Mouse (Mus musculus) MEL (cell line): Measurements from ENCODE around the gene B230217C12Rik. TPM values are rescaled to one million over a fixed set of nuclear protein-coding genes. Genes with fewer than 3 reads are reported as not detected.
A peak's percentile ranks its signal among the peaks of the same experiment; 100 is the strongest.

ENCODE experiments used
- DNase-seq: peaks from one replicate; pipeline ENCODE4 v3.0.0; 2011; ENCODE audit warnings: low read depth, low spot score
- H3K27ac ChIP-seq: 2 replicates; pipeline ENCODE4 v1.5.1; 2012; ENCODE audit warnings: low read depth, mild to moderate bottlenecking, control low read depth, low read length, moderate library complexity; ENCODE audit not compliant: control insufficient read depth
- H3K27me3 ChIP-seq, 2 experiments: fragments of 150-350 bp in 1 of 2; sonication (generic) in 1 of 2; 2 replicates each; pipeline ENCODE4 v1.6.1; 2012; ENCODE audit warnings: low read length in 2 of 2, mild to moderate bottlenecking in 2 of 2, improper control_type of control experiment in 1 of 2, moderate library complexity in 1 of 2; ENCODE audit not compliant: insufficient read depth in 2 of 2, control insufficient read depth in 1 of 2
- H3K36me3 ChIP-seq, 2 experiments: 2 replicates each; pipeline ENCODE4 v1.6.1; 2012 to 2014; ENCODE audit warnings: low read length in 2 of 2, improper control_type of control experiment in 1 of 2, inconsistent platforms in 1 of 2, mild to moderate bottlenecking in 1 of 2; ENCODE audit not compliant: insufficient read depth in 2 of 2, control insufficient read depth in 1 of 2
- H3K4me1 ChIP-seq, 2 experiments: fragments of 150-350 bp in 1 of 2; sonication (generic) in 1 of 2; 2 replicates each; pipeline ENCODE4 v1.6.1; 2012; ENCODE audit warnings: low read length in 2 of 2, improper control_type of control experiment in 1 of 2, mild to moderate bottlenecking in 1 of 2; ENCODE audit not compliant: insufficient read depth in 2 of 2, control insufficient read depth in 1 of 2
- H3K4me3 ChIP-seq, 2 experiments: fragments of 150-350 bp in 1 of 2; sonication (generic) in 1 of 2; 2 replicates each; pipeline ENCODE4 v1.5.1; 2012; ENCODE audit warnings: low read depth in 2 of 2, low read length in 2 of 2, mild to moderate bottlenecking in 2 of 2, moderate library complexity in 2 of 2, control low read depth in 1 of 2, improper control_type of control experiment in 1 of 2; ENCODE audit not compliant: control insufficient read depth in 1 of 2, insufficient read depth in 1 of 2
- H3K79me2 ChIP-seq: 2 replicates; pipeline ENCODE4 v1.6.1; 2012; ENCODE audit warnings: mild to moderate bottlenecking, low read length, moderate library complexity; ENCODE audit not compliant: control insufficient read depth, poor library complexity, insufficient read depth
- H3K9ac ChIP-seq: 2 replicates; pipeline ENCODE4 v1.6.1; 2012; ENCODE audit warnings: low read depth, mild to moderate bottlenecking, control low read depth, low read length, moderate library complexity; ENCODE audit not compliant: control insufficient read depth, poor library complexity, severe bottlenecking
- H3K9me3 ChIP-seq: fragments of 150-350 bp; sonication (generic); replicated peaks from 2 replicates; pipeline ENCODE4 v1.6.1; 2012; ENCODE audit warnings: mild to moderate bottlenecking, low read length, improper control_type of control experiment, moderate library complexity; ENCODE audit not compliant: insufficient read depth
- BHLHE40 ChIP-seq: IDR thresholded peaks from 2 replicates; pipeline ENCODE4 v1.6.1; 2012; ENCODE audit warnings: low read depth, mild to moderate bottlenecking, inconsistent platforms, low read length, improper control_type of control experiment, borderline replicate concordance
- CTCF ChIP-seq, 3 experiments: IDR thresholded peaks in 2 of 3; conservative IDR thresholded peaks in 1 of 3; 2 replicates each; pipeline ENCODE4 v1.5.1; 2011 to 2012; ENCODE audit warnings: low read length in 3 of 3, low read depth in 2 of 3, mild to moderate bottlenecking in 2 of 3, improper control_type of control experiment in 1 of 3, inconsistent platforms in 1 of 3, mixed read lengths in 1 of 3, moderate library complexity in 1 of 3; ENCODE audit not compliant: control insufficient read depth in 1 of 3, insufficient read depth in 1 of 3, poor library complexity in 1 of 3, severe bottlenecking in 1 of 3
- E2F4 ChIP-seq: IDR thresholded peaks from 2 replicates; pipeline ENCODE4 v1.6.1; 2011; ENCODE audit warnings: low read depth, low read length, improper control_type of control experiment, borderline replicate concordance
- EP300 ChIP-seq, 2 experiments: IDR thresholded peaks; 2 replicates each; pipeline ENCODE4 v1.6.1; 2011; ENCODE audit warnings: improper control_type of control experiment in 2 of 2, low read length in 2 of 2, low read depth in 1 of 2, mild to moderate bottlenecking in 1 of 2
- GATA1 ChIP-seq: IDR thresholded peaks from 2 replicates; pipeline ENCODE4 v1.6.1; 2011; ENCODE audit warnings: low read depth, low read length, improper control_type of control experiment
- HCFC1 ChIP-seq: IDR thresholded peaks from 2 replicates; pipeline ENCODE4 v1.6.1; 2012; ENCODE audit warnings: low read depth, mild to moderate bottlenecking, inconsistent platforms, low read length, improper control_type of control experiment, moderate library complexity
- JUND ChIP-seq: IDR thresholded peaks from 2 replicates; pipeline ENCODE4 v1.6.1; 2011; ENCODE audit warnings: low read depth, mild to moderate bottlenecking, improper control_type of control experiment, low read length
- KAT2A ChIP-seq: conservative IDR thresholded peaks from 2 replicates; pipeline ENCODE4 v1.6.1; 2012; ENCODE audit warnings: low read depth, low read length, improper control_type of control experiment, inconsistent platforms
- MAFK ChIP-seq: IDR thresholded peaks from 2 replicates; pipeline ENCODE4 v1.6.1; 2011; ENCODE audit warnings: low read depth, mild to moderate bottlenecking, low read length, improper control_type of control experiment, borderline replicate concordance
- MAX ChIP-seq: IDR thresholded peaks from 2 replicates; pipeline ENCODE4 v1.6.1; 2011; ENCODE audit warnings: low read length, improper control_type of control experiment
- MAZ ChIP-seq: IDR thresholded peaks from 2 replicates; pipeline ENCODE4 v1.6.1; 2012; ENCODE audit warnings: low read depth, mild to moderate bottlenecking, inconsistent platforms, low read length, improper control_type of control experiment
- MXI1 ChIP-seq: IDR thresholded peaks from 2 replicates; pipeline ENCODE4 v1.6.1; 2011; ENCODE audit warnings: mild to moderate bottlenecking, low read depth, low read length, improper control_type of control experiment
- MYB ChIP-seq: IDR thresholded peaks from 2 replicates; pipeline ENCODE4 v1.6.1; 2011; ENCODE audit warnings: mild to moderate bottlenecking, low read depth, low read length, improper control_type of control experiment
- MYC ChIP-seq: IDR thresholded peaks from 2 replicates; pipeline ENCODE4 v1.6.1; 2011; ENCODE audit warnings: low read depth, mild to moderate bottlenecking, low read length, improper control_type of control experiment, moderate library complexity
- NELFE ChIP-seq: IDR thresholded peaks from 2 replicates; pipeline ENCODE4 v1.6.1; 2011; ENCODE audit warnings: low read depth, low read length, improper control_type of control experiment
- RAD21 ChIP-seq: IDR thresholded peaks from 2 replicates; pipeline ENCODE4 v1.6.1; 2011; ENCODE audit warnings: mild to moderate bottlenecking, low read depth, low read length, improper control_type of control experiment
- RCOR1 ChIP-seq: IDR thresholded peaks from 2 replicates; pipeline ENCODE4 v1.6.1; 2012; ENCODE audit warnings: low read depth, mild to moderate bottlenecking, inconsistent platforms, low read length, improper control_type of control experiment
- SIN3A ChIP-seq: IDR thresholded peaks from 2 replicates; pipeline ENCODE4 v1.6.1; 2012; ENCODE audit warnings: low read length, improper control_type of control experiment, inconsistent platforms
- SMC3 ChIP-seq: IDR thresholded peaks from 2 replicates; pipeline ENCODE4 v1.6.1; 2011; ENCODE audit warnings: low read depth, low read length, improper control_type of control experiment
- TBP ChIP-seq: IDR thresholded peaks from 2 replicates; pipeline ENCODE4 v1.8.0; 2011; ENCODE audit warnings: low read depth, low read length, improper control_type of control experiment
- USF1 ChIP-seq: IDR thresholded peaks from 2 replicates; pipeline ENCODE4 v1.6.1; 2014; ENCODE audit warnings: low read depth, mild to moderate bottlenecking, inconsistent platforms, low read length, improper control_type of control experiment, moderate library complexity
- ZC3H11A ChIP-seq: IDR thresholded peaks from 2 replicates; pipeline ENCODE4 v1.6.1; 2012; ENCODE audit warnings: low read depth, mild to moderate bottlenecking, inconsistent platforms, low read length, improper control_type of control experiment
- ZKSCAN1 ChIP-seq: IDR thresholded peaks from 2 replicates; pipeline ENCODE4 v1.6.1; 2012; ENCODE audit warnings: low read depth, mild to moderate bottlenecking, inconsistent platforms, low read length, improper control_type of control experiment, moderate library complexity
- ZMIZ1 ChIP-seq: IDR thresholded peaks from 2 replicates; pipeline ENCODE4 v1.6.1; 2012; ENCODE audit warnings: low read depth, mild to moderate bottlenecking, inconsistent platforms, low read length, improper control_type of control experiment, moderate library complexity
- ZNF384 ChIP-seq: IDR thresholded peaks from 2 replicates; pipeline ENCODE4 v1.6.1; 2012; ENCODE audit warnings: low read depth, mild to moderate bottlenecking, inconsistent platforms, low read length, improper control_type of control experiment
- polyA plus RNA-seq, 2 experiments: library from polyadenylated mRNA; stranded (reverse) in 1 of 2; unstranded in 1 of 2; fragments of >175 nt in 1 of 2; fragments of >200 nt in 1 of 2; gene quantifications; 2 replicates each; pipeline versions ENCODE4 v1.2.1 to v1.2.4; 2012; ENCODE audit warnings: low replicate concordance in 2 of 2, low read depth in 1 of 2; ENCODE audit not compliant: insufficient read length in 2 of 2, insufficient read depth in 1 of 2, missing spikeins in 1 of 2
- total RNA-seq: library from RNA; depleted of rRNA; stranded (reverse); fragments of 300-350 nt; gene quantifications from 2 replicates; pipeline ENCODE4 v1.2.3, GENCODE M21; 2012; rRNA removed

The B230217C12Rik gene
- total RNA-seq (0.29 TPM in 1 of 2 replicates, not detected in the other), polyA plus RNA-seq (under 1 TPM in 1 of 2 experiments, not detected in 1; 0.81 TPM)

DNA sequence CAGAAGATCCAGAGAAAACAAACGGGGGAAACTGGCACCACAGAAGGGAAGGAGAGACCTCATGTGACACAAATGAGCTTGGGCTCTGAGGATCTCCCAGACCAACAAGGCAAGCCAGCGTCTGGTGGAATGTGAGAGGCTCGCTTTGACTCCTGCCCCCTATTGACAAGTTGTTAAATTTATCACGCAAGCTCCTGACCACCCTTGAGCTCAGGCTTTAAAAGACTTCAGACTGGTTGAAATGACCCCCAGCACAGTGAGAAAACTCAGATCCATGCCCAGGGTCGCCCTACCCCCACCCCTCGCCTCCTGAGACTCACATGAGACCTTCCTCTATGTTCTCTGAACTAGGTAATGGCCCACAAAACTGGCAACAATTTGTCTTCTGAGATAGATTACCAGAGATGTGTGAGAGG is at the start of gene B230217C12Rik:
TSS of gene B230217C12Rik (plus strand) at position 242 of the 416 bp plus-strand sequence.
- Histone ChIP-seq H3K36me3 (peaks cover 0 to 9% of the 10 kb centered on the region in 2 experiments; a peak in 2 of 4 replicates), H3K27me3 (no peaks in the 10 kb centered on the region), H3K9ac (peak within 1 kb of the TSS; percentile 49), H3K79me2 (no peaks in the 10 kb centered on the region), H3K4me1 (peaks cover 0 to 17% of the 10 kb centered on the region in 2 experiments; a peak in 3 of 4 replicates), H3K9me3 (no peaks in the 10 kb centered on the region), H3K4me3 (peak within 1 kb of the TSS; percentile 53 to 54), H3K27ac (peak within 1 kb of the TSS; percentile 23)
- peak; percentile 76 for DNase-seq
- TF ChIP-seq ZKSCAN1: 0 out of 2 replicates have a peak, but pooled peaks have one; percentile 15
- TF ChIP-seq CTCF (IDR thresholded peaks at IDR 0.05 in 2 of 3, conservative IDR thresholded peaks at IDR 0.05 in 1 of 3; ENCODE audit: control insufficient read depth in 1 of 3, insufficient read depth in 1 of 3, low read depth in 2 of 3, low read length in 3 of 3, poor library complexity in 1 of 3, severe bottlenecking in 1 of 3): peak; percentile 41 to 52 (median 48)
- TF ChIP-seq MXI1: 0 out of 2 replicates have a peak, but pooled peaks have one; percentile 53
- peak; percentile 12 for TF ChIP-seq RAD21
- no peak for TF ChIP-seq HCFC1
- peak; percentile 59 for TF ChIP-seq USF1
- TF ChIP-seq MYB: no peak
- TF ChIP-seq TBP: 0 out of 2 replicates have a peak, but pooled peaks have one; percentile 31

DNA sequence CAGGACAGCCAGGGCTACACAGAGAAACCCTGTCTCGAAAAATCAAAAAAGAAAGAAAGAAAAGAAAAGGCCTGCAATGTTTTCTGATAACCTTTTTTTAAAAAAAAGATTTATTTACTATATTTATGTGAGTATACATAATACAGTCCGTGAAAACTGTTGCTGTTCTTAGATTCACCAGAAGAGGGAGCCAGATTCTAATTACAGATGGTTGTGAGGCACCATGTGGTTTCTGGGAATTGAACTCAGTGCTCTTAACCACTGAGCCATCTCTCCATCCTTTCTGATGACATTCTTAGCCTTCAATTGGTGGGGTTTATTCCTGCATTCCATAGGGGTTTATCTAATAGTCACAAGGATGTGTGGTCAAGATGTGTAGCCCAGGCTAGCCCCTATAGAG is 47.4 kb upstream of the B230217C12Rik start:
- 0 out of 2 replicates have a peak, but pooled peaks have one; percentile 15 for TF ChIP-seq NELFE
- TF ChIP-seq SMC3: peak; percentile 92
- TF ChIP-seq RCOR1: peak; percentile 59
- TF ChIP-seq SIN3A: peak; percentile 88
- TF ChIP-seq MYC: peak; percentile 99
- peak; percentile 91 for TF ChIP-seq MAX
- TF ChIP-seq HCFC1: peak; percentile 55; the same call in 1 of the 2 replicates
- TF ChIP-seq KAT2A: no peak
- TF ChIP-seq USF1: peak; percentile 70
- TF ChIP-seq MXI1: peak; percentile 85
- TF ChIP-seq E2F4: no peak
- peak; percentile 48 for TF ChIP-seq BHLHE40
- peak; percentile 92 for TF ChIP-seq RAD21
- TF ChIP-seq ZC3H11A: peak; percentile 93
- no peak for TF ChIP-seq ZMIZ1
- 0 out of 2 replicates have a peak, but pooled peaks have one; percentile 42 for TF ChIP-seq MAZ
- TF ChIP-seq MAFK: 0 out of 2 replicates have a peak, but pooled peaks have one; percentile 19
- TF ChIP-seq ZNF384: peak; percentile 79
- TF ChIP-seq TBP: peak; percentile 42
- peak; percentile 35; the same call in 1 of the 2 replicates for TF ChIP-seq JUND
- no peak for TF ChIP-seq GATA1
- TF ChIP-seq CTCF (IDR thresholded peaks at IDR 0.05 in 2 of 3, conservative IDR thresholded peaks at IDR 0.05 in 1 of 3; ENCODE audit: control insufficient read depth in 1 of 3, insufficient read depth in 1 of 3, low read depth in 2 of 3, low read length in 3 of 3, poor library complexity in 1 of 3, severe bottlenecking in 1 of 3): peak; percentile 46 to 89 (median 76)
- TF ChIP-seq EP300 (IDR thresholded peaks at IDR 0.05; ENCODE audit: low read depth in 1 of 2, low read length in 2 of 2): no peak

More for the DNA sequence above, 47.4 kb upstream of the B230217C12Rik start:
- Histone ChIP-seq H3K9ac (no peak overlapping the region), H3K27ac (no peak overlapping the region), H3K36me3 (no peaks in the 10 kb centered on the region), H3K27me3 (no peaks in the 10 kb centered on the region; a peak in 1 of 4 replicates), H3K9me3 (no peaks in the 10 kb centered on the region), H3K4me3 (no peak overlapping the region), H3K79me2 (no peaks in the 10 kb centered on the region), H3K4me1 (peaks cover 0 to 2% of the 10 kb centered on the region in 2 experiments; a peak in 1 of 4 replicates)
- DNase-seq: peak; percentile 92
